Mouse (Mus musculus): ENCODE measurements at regions not wholly inside any gene's neighbourhood (a gene's known extent, or its start where the extent isn't known, plus 50 kb on each side); places are given as distances from the start of the nearest gene placed in this dataset.

DNA sequence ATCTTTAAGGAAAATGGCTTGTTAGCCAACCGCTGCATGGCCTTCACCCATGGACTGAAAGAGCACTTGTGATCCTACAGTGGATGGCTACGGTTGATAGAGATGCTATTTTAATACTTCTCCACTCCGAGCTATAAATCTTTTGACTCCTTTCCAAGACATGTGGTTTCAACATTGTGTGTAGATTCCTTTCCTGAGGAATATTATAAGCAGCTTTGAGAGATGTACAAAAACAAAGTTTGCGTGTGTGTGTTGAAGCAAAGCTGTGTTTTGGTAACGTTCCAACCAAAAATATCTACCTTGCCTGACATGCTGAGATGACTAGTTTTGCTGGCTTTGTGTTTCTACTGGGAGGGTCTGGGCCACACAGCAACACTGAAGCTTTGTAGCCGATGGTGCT lies 83.0 kb downstream of the Zbtb18 start:
- no peak overlapping the region for H3K4me2 ChIP-seq (ENCODE audit: low read length)
- no peak overlapping the region for H3K27ac ChIP-seq (ENCODE audit: low read length)
- H3K4me1 ChIP-seq (ENCODE audit: control insufficient read depth, insufficient read depth, low read length): no peaks in the 10 kb centered on the region
- no peak for ATAC-seq
- no peaks in the 10 kb centered on the region for H3K27me3 ChIP-seq (ENCODE audit: control insufficient read depth, insufficient read depth, low read depth, low read length)
- H3K9me3 ChIP-seq (replicated peaks; ENCODE audit: control insufficient read depth, low read length, poor library complexity, severe bottlenecking): no peaks in the 10 kb centered on the region
- no peak overlapping the region for H3K4me3 ChIP-seq (ENCODE audit: low read depth, low read length)
- no peak overlapping the region for H3K9ac ChIP-seq (ENCODE audit: low read depth, low read length)
- H3K36me3 ChIP-seq (ENCODE audit: control insufficient read depth, insufficient read depth, low read length): no peaks in the 10 kb centered on the region
- WGBS: 86% methylated on average over 6 of the region's 6 CpGs

DNA sequence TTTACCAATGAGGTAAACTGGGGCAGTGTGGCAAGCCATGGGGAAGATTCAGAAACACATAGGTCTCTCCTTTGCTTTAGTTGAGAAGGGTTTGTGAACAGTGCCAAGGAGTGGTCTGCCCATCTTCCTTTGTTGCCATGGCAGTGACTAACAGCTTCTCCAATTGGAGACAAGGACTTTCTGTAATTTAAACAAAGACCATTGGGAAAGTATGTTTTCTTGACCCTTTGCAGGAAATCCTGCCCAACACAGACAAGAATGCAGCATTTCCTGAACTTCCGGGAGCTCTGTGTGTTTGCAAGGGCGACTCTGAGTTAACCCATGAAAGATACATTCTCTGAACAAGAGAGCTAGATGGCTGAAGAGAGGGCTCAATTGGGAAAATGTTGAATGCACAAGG lies 89.6 kb downstream of the Zbtb18 start:
- no peaks in the 10 kb centered on the region for H3K27me3 ChIP-seq (ENCODE audit: control insufficient read depth, insufficient read depth, low read depth, low read length)
- no peak for ATAC-seq
- no peaks in the 10 kb centered on the region for H3K9me3 ChIP-seq (replicated peaks; ENCODE audit: control insufficient read depth, low read length, poor library complexity, severe bottlenecking)
- H3K4me3 ChIP-seq (ENCODE audit: low read depth, low read length): no peak overlapping the region
- H3K36me3 ChIP-seq (ENCODE audit: control insufficient read depth, insufficient read depth, low read length): no peaks in the 10 kb centered on the region
- no peaks in the 10 kb centered on the region for H3K4me1 ChIP-seq (ENCODE audit: control insufficient read depth, insufficient read depth, low read length)
- no peak overlapping the region for H3K27ac ChIP-seq (ENCODE audit: low read length)
- no peak overlapping the region for H3K9ac ChIP-seq (ENCODE audit: low read depth, low read length)
- 87% methylated on average over 2 of the region's 2 CpGs for WGBS
- H3K4me2 ChIP-seq (ENCODE audit: low read length): no peak overlapping the region

DNA sequence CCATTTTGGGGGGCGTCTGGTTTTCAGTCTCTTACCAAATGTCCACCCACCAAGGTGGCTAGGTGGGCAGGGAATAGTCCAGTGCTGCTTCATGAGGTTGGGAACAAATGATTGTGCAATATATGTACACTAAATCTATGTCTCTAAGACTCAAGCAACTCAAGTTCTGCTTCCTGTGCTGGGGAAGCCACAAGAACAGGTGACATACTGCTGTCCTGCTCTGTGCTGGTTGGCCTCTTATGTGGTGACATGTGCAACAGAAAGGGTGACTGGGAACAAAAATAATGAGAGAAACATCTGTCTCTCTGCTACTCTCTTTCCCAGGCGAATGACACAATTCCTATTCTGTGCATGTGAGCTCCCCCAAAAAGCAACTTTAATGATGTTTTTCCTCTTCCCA lies 90.5 kb downstream of the Zbtb18 start:
- H3K9me3 ChIP-seq (replicated peaks; ENCODE audit: control insufficient read depth, low read length, poor library complexity, severe bottlenecking): no peaks in the 10 kb centered on the region
- H3K36me3 ChIP-seq (ENCODE audit: control insufficient read depth, insufficient read depth, low read length): no peaks in the 10 kb centered on the region
- ATAC-seq: no peak
- no peak overlapping the region for H3K27ac ChIP-seq (ENCODE audit: low read length)
- H3K27me3 ChIP-seq (ENCODE audit: control insufficient read depth, insufficient read depth, low read depth, low read length): no peaks in the 10 kb centered on the region
- no peaks in the 10 kb centered on the region for H3K4me1 ChIP-seq (ENCODE audit: control insufficient read depth, insufficient read depth, low read length)
- H3K4me3 ChIP-seq (ENCODE audit: low read depth, low read length): no peak overlapping the region
- no peak overlapping the region for H3K9ac ChIP-seq (ENCODE audit: low read depth, low read length)
- 87% methylated on average over 2 of the region's 2 CpGs for WGBS
- no peak overlapping the region for H3K4me2 ChIP-seq (ENCODE audit: low read length)

DNA sequence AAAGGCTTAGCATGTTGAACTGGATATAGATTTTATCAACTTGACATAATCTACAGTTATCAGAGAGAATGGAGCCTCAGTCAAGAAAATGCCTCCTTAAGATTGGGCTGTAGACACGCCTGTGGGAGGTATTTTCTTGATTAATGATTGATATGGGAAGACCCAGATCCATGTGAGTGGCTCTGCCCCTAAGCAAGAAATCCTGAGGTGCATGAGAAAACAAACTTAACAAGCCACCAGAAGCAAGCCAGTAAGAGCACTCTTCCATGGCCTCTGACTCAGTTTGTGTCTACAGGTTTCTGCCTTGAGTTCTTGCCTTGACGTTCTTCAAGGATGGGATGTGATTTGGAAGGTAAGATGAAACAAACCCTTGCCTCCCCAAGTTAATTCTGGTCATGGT lies 91.2 kb downstream of the Zbtb18 start:
- Histone ChIP-seq H3K9ac (ENCODE audit: low read depth, low read length) (no peak overlapping the region), H3K4me3 (ENCODE audit: low read depth, low read length) (no peak overlapping the region), H3K27ac (ENCODE audit: low read length) (no peak overlapping the region), H3K9me3 (replicated peaks; ENCODE audit: control insufficient read depth, low read length, poor library complexity, severe bottlenecking) (no peaks in the 10 kb centered on the region), H3K4me2 (ENCODE audit: low read length) (no peak overlapping the region), H3K4me1 (ENCODE audit: control insufficient read depth, insufficient read depth, low read length) (no peaks in the 10 kb centered on the region), H3K27me3 (ENCODE audit: control insufficient read depth, insufficient read depth, low read depth, low read length) (no peaks in the 10 kb centered on the region), H3K36me3 (ENCODE audit: control insufficient read depth, insufficient read depth, low read length) (no peaks in the 10 kb centered on the region)
- no peak for ATAC-seq
- 88% methylated on average over 2 of the region's 2 CpGs for WGBS

DNA sequence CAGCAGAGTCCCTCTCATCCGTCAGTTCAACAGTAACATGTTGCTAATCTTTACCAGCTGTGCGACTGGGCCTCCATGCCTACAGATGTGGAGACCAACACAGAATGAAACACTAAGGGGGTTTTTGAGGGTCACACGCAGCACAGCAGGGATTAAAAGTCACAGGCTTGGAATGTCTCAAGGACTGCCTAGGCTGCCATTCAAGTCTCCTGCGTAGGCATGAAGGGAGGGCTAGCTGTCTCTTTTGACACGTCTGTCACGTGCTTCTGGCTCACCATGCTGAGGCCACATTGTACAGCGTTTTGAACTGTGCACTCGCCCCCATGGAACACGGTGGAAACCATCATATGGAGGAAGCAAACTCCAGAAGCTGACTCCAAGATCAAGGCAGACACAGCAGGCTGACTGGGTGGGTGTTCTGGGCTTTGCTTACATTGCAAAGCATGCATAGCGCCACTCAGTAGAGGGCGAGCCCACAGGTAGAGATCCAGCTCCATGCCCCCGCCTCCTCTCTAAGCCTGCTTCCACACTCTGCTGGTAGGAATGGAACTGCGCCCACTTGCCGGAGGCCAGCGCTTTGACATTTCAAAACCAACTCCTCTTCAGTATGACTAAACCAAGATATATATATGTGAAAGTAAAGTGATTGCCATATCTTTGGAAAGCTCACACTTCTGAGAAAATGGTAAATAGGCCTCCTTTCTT lies 103.0 kb downstream of the Zbtb18 start:
- Histone ChIP-seq H3K4me2 (ENCODE audit: low read length) (no peak overlapping the region), H3K27me3 (ENCODE audit: control insufficient read depth, insufficient read depth, low read depth, low read length) (no peaks in the 10 kb centered on the region), H3K9ac (ENCODE audit: low read depth, low read length) (no peak overlapping the region), H3K27ac (ENCODE audit: low read length) (no peak overlapping the region), H3K4me1 (ENCODE audit: control insufficient read depth, insufficient read depth, low read length) (no peaks in the 10 kb centered on the region), H3K36me3 (ENCODE audit: control insufficient read depth, insufficient read depth, low read length) (no peaks in the 10 kb centered on the region), H3K9me3 (replicated peaks; ENCODE audit: control insufficient read depth, low read length, poor library complexity, severe bottlenecking) (no peaks in the 10 kb centered on the region), H3K4me3 (ENCODE audit: low read depth, low read length) (no peak overlapping the region)
- no peak for ATAC-seq
- WGBS: 80% methylated on average over 15 of the region's 15 CpGs

DNA sequence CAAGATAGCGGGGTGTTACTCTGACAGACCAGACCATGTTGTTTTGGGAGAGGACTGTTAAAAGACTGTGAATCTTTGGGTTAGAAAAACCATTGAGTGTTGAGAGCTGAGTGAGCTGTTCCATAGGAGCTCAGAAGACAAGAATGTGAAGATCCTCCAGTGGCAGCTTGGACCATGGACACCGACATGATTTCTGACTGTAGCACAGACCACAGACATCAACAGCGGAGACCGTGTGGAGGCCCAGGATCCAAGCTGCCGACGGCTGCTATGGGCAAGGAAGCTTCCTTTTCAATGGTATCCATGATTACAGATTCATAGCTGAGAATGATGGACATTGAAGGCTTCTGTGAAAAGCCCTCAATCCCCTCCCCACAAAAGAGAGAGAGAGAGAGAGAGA lies 105.6 kb downstream of the Zbtb18 start:
- H3K4me3 ChIP-seq (ENCODE audit: low read depth, low read length): no peak overlapping the region
- no peak overlapping the region for H3K4me2 ChIP-seq (ENCODE audit: low read length)
- ATAC-seq: no peak
- H3K27ac ChIP-seq (ENCODE audit: low read length): no peak overlapping the region
- H3K36me3 ChIP-seq (ENCODE audit: control insufficient read depth, insufficient read depth, low read length): no peaks in the 10 kb centered on the region
- H3K4me1 ChIP-seq (ENCODE audit: control insufficient read depth, insufficient read depth, low read length): no peaks in the 10 kb centered on the region
- H3K27me3 ChIP-seq (ENCODE audit: control insufficient read depth, insufficient read depth, low read depth, low read length): no peaks in the 10 kb centered on the region
- H3K9me3 ChIP-seq (replicated peaks; ENCODE audit: control insufficient read depth, low read length, poor library complexity, severe bottlenecking): no peaks in the 10 kb centered on the region
- 80% methylated on average over 6 of the region's 6 CpGs for WGBS
- no peak overlapping the region for H3K9ac ChIP-seq (ENCODE audit: low read depth, low read length)

DNA sequence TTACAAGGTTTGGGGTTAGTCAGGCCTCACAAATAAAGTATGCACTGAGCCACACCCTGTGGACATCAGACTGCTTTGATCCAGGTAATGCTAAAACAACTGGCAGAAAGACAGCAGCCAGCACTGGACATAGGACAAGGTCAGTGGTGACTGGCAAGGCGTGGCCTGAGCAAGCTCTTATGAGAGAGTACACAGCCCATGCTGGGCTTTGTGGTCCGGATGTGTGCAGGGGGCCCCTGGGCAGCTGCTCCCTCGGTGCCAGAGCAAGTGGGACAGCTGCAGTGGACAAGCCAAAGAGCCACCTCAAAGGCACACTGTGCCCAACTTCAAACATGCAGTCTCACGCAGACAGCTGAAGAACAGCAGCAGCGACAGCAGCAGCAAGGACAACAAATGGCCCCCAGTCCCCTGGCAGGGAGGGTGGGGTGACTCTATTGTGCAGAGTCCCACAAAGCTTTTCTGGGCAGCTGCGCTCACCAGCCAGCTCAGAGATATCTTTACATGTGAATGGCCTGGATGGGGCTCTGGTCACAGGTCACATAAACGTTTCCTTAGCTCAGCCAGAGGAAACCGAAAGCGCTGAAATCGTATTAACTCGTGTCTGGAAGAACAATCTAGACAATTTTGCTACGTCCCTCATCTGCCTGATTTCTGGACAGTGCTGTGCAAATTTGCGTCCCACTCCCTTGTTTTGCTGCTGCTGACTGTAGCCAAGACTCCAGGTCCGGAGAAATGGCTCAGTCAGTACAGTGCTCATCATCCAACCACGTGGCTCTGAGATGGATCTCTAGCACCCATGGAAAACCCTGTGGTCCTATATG lies 113.5 kb downstream of the Zbtb18 start:
- ATAC-seq: peak; percentile 45
- Histone ChIP-seq H3K4me2 (ENCODE audit: low read length) (peak overlapping the region; percentile 34), H3K4me3 (ENCODE audit: low read depth, low read length) (no peak overlapping the region), H3K9me3 (replicated peaks; ENCODE audit: control insufficient read depth, low read length, poor library complexity, severe bottlenecking) (no peaks in the 10 kb centered on the region), H3K27ac (ENCODE audit: low read length) (no peak overlapping the region), H3K4me1 (ENCODE audit: control insufficient read depth, insufficient read depth, low read length) (peaks cover 4% of the 10 kb centered on the region), H3K9ac (ENCODE audit: low read depth, low read length) (no peak overlapping the region), H3K36me3 (ENCODE audit: control insufficient read depth, insufficient read depth, low read length) (no peaks in the 10 kb centered on the region), H3K27me3 (ENCODE audit: control insufficient read depth, insufficient read depth, low read depth, low read length) (no peaks in the 10 kb centered on the region)
- 6% methylated on average over 15 of the region's 15 CpGs for WGBS

DNA sequence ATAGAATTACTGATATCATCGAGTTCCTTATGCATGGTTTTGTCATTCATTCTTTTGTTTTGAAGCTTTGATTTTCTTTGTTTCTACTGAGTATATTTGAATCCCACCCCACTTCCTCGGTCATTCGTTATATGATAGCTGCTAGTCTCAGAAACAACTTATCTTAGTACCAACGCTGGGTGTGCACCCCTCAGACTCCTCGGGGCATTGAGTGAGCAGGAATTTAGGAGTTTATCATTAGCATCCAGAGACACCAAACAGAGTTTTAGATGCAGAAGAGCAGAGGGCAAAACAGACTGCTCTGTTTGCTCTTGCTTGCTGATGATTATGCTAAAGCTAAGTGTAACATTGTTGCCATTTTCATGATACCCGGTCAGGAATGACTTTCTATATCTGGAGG lies 115.3 kb downstream of the Zbtb18 start:
- Histone ChIP-seq H3K4me3 (ENCODE audit: low read depth, low read length) (no peak overlapping the region), H3K36me3 (ENCODE audit: control insufficient read depth, insufficient read depth, low read length) (no peaks in the 10 kb centered on the region), H3K27me3 (ENCODE audit: control insufficient read depth, insufficient read depth, low read depth, low read length) (no peaks in the 10 kb centered on the region), H3K9ac (ENCODE audit: low read depth, low read length) (no peak overlapping the region), H3K4me1 (ENCODE audit: control insufficient read depth, insufficient read depth, low read length) (peaks cover 9% of the 10 kb centered on the region), H3K4me2 (ENCODE audit: low read length) (no peak overlapping the region), H3K27ac (ENCODE audit: low read length) (no peak overlapping the region), H3K9me3 (replicated peaks; ENCODE audit: control insufficient read depth, low read length, poor library complexity, severe bottlenecking) (no peaks in the 10 kb centered on the region)
- no peak for ATAC-seq
- 80% methylated on average over 6 of the region's 6 CpGs for whole genome bisulfite sequencing

DNA sequence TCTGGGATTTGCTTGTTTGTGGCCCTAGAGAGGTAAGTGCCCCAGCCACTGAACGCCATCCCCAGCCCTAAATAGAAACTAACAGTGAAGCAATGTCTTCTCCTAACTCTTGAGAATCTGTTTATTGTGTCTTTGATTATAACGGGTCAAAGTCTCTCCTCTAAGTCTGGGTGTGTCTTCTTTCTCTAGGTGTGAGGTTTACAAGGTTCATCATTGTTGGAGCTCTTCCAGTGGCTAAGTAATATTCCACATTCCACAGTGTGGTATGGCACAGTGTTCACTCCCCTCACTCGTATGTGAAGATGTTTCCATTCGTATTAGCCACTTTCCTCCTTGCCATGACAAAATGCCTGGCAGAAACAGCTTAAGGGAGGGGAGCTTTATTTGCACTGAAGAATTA lies 115.7 kb downstream of the Zbtb18 start:
- WGBS: 83% methylated on average over 4 of the region's 4 CpGs
- H3K9ac ChIP-seq (ENCODE audit: low read depth, low read length): no peak overlapping the region
- H3K4me2 ChIP-seq (ENCODE audit: low read length): no peak overlapping the region
- H3K27ac ChIP-seq (ENCODE audit: low read length): no peak overlapping the region
- H3K4me3 ChIP-seq (ENCODE audit: low read depth, low read length): no peak overlapping the region
- no peak for ATAC-seq
- H3K36me3 ChIP-seq (ENCODE audit: control insufficient read depth, insufficient read depth, low read length): no peaks in the 10 kb centered on the region
- H3K27me3 ChIP-seq (ENCODE audit: control insufficient read depth, insufficient read depth, low read depth, low read length): no peaks in the 10 kb centered on the region
- peaks cover 11% of the 10 kb centered on the region for H3K4me1 ChIP-seq (ENCODE audit: control insufficient read depth, insufficient read depth, low read length)
- H3K9me3 ChIP-seq (replicated peaks; ENCODE audit: control insufficient read depth, low read length, poor library complexity, severe bottlenecking): no peaks in the 10 kb centered on the region

Data from midbrain, embryonic 16.5 days (tissue).